Mouse (Mus musculus): ENCODE results near the gene Morc3.

DNA sequence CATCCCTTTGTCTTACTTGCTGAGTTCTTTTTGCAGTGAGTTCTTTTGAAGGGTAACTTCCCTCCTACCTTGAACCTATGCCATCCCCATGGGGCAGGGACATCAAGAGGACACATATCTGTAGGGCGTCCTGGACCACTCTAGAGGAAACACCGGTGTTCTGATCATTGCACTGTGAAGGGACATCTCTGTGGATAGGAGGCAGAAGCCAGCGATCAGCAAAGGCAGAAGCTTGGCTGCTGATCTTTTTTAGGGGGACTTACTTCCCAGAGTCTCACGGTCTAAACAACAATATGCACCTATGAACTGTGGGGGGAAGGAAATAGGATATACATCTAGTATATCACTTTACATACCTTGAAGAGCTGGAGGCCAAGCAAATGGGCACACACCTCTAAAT is 6.5 kb upstream of the Morc3 start:
- TF ChIP-seq CTCF (IDR thresholded peaks at IDR 0.05; ENCODE audit: low read depth) (no peak), EP300 (IDR thresholded peaks at IDR 0.05; ENCODE audit: low read depth) (no peak)

Measured in liver, embryonic 14.5 days (tissue).